Mouse (Mus musculus) megakaryocyte-erythroid progenitor cell, adult 5 weeks (primary cell): ENCODE measurements around the gene Rasgrp2. TPM values are rescaled to one million over a fixed set of nuclear protein-coding genes. Genes with fewer than 3 reads are reported as not detected.

Source experiments
- polyA plus RNA-seq: library from polyadenylated mRNA; stranded (reverse); fragments of >175 nt; gene quantifications from 2 replicates; pipeline ENCODE4 v1.2.3, GENCODE M21; 2012

Rasgrp2 gene
- 586 and 616 TPM in 2 replicates for polyA plus RNA-seq

DNA sequence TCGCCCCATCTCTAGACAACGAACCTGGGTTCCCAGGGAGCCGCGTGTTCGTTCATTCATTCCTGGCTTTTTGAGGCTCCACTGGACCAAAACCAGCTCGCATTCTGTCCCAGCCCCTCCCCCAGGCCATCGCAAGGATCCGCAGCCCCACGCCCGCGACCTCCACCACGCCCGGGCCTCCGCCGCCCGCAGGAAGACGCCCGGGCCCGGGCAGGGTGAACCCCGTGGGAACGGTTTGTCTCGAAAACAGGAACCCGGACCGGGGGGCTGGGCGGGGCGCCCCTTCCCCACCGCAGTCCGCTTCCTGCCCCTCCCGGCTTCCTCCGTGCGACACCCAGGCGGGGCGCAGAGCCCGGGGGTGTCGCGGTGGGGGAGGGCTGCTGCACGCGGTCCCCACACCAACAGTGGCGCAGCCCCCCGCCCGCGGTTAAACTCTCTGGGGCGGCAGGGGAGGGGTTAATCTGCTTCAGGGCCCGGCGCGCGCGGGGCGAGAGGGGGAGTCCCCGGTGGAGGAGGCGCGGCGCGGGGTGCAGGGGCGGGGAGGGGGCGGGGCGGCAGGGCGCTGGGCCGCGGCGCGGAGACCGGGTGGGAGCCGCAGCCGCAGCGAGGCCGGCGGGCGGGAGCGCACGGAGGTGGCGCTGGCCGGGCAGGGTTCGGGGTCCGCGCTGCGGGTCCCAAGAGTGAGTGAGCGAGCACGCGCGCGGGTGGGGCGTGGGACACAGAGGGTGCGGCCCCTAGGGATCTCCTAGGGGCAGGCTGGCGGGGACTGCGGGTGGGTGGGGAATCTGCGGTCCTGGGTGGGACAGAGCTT lies at the start of gene Rasgrp2:
TSS of gene Rasgrp2 (plus strand) at position 56 of the 811 bp plus-strand sequence.

GRCm38 (mm10) chr19:6363411-6364240 lies 35.5 kb upstream of the Rasgrp2 start, which contains the start of gene Sf1:
TSS of gene Sf1 (plus strand) at chr19:6363690.

GRCm38 (mm10) chr19:6384128-6384527 lies 15.0 kb upstream of the Rasgrp2 start, which contains the start of gene Pygm:
TSS of gene Pygm (plus strand) at chr19:6384399.

GRCm38 (mm10) chr19:6418233-6418879 lies 19.2 kb downstream of the Rasgrp2 start, which contains the start of gene Nrxn2:
TSS of gene Nrxn2 (plus strand) at chr19:6418731.

Other genes with a start within 250 kb of the Rasgrp2 start
- not detected in 2 replicates for gene Majin, start 215.0 kb upstream of the Rasgrp2 start, polyA plus RNA-seq
- not detected in 2 replicates for gene Gpha2, start 173.0 kb upstream of the Rasgrp2 start, polyA plus RNA-seq
- 17.7 and 17.9 TPM in 2 replicates for gene Ppp2r5b, start 163.5 kb upstream of the Rasgrp2 start, polyA plus RNA-seq
- gene Atg2a, start 157.7 kb upstream of the Rasgrp2 start, polyA plus RNA-seq: 78.6 and 105 TPM in 2 replicates
- 158 and 171 TPM in 2 replicates for gene Ehd1, start 122.6 kb upstream of the Rasgrp2 start, polyA plus RNA-seq
- gene Cdc42bpg, start 92.9 kb upstream of the Rasgrp2 start, polyA plus RNA-seq: 17.3 and 21.8 TPM in 2 replicates
- gene Men1, start 64.4 kb upstream of the Rasgrp2 start, polyA plus RNA-seq: 113 and 132 TPM in 2 replicates
- gene Map4k2, start 58.2 kb upstream of the Rasgrp2 start, polyA plus RNA-seq: 122 and 145 TPM in 2 replicates
- gene Sf1, start 35.6 kb upstream of the Rasgrp2 start, polyA plus RNA-seq: 1,917 and 2,290 TPM in 2 replicates
- 3.7 and 10.9 TPM in 2 replicates for gene Pygm, start 14.9 kb upstream of the Rasgrp2 start, polyA plus RNA-seq
- gene Nrxn2, start 19.4 kb downstream of the Rasgrp2 start, polyA plus RNA-seq: 0.15 and 0.38 TPM in 2 replicates
- 0.05 TPM in 1 of 2 replicates, not detected in the other for gene Slc22a12, start 143.7 kb downstream of the Rasgrp2 start, polyA plus RNA-seq